In genomic region chr9:95858027-95858570, GRCm38 (mm10) we compare ENCODE assay signal across 7 mouse cellular contexts. TPM values are rescaled to one million over a fixed set of nuclear protein-coding genes. Genes with fewer than 3 reads are reported as not detected.
DNase-seq lines count a peak whose midpoint lies in the region; ATAC-seq and TF ChIP-seq lines count a peak whose summit lies in the region.

No protein-coding gene starts in this region.

- H3K27ac ChIP-seq in ES-Bruce4 (ENCODE audit: insufficient read depth, low read length): no peak overlapping the region
- H3K27ac ChIP-seq in hindbrain, embryonic 10.5 days: peak overlapping the region; percentile 93
- H3K27ac ChIP-seq in liver, embryonic 13.5 days: peak overlapping the region; percentile 69

- H3K4me3 ChIP-seq in ES-Bruce4 (ENCODE audit: low read depth, low read length): peak overlapping the region; percentile 91
- H3K4me3 ChIP-seq in hindbrain, embryonic 10.5 days: peak overlapping the region; percentile 88
- peak overlapping the region; percentile 89 for H3K4me3 ChIP-seq in liver, embryonic 13.5 days (replicated peaks)

- TF ChIP-seq EP300 in ES-Bruce4 (IDR thresholded peaks at IDR 0.05; ENCODE audit: insufficient read depth, low read depth, low read length): no peak

- peaks cover 2% of the 10 kb centered on the region; the same call in 1 of the 2 replicates for H3K36me3 ChIP-seq in ES-Bruce4 (ENCODE audit: control insufficient read depth, insufficient read depth, low read length, poor library complexity, severe bottlenecking)
- H3K36me3 ChIP-seq in hindbrain, embryonic 10.5 days: peaks cover 13% of the 10 kb centered on the region
- H3K36me3 ChIP-seq in liver, embryonic 13.5 days: peaks cover under 1% of the 10 kb centered on the region; the same call in 1 of the 2 replicates

- H3K4me1 ChIP-seq in ES-Bruce4 (ENCODE audit: control insufficient read depth, insufficient read depth, low read length): no peaks in the 10 kb centered on the region
- peaks cover 10% of the 10 kb centered on the region; the same call in 1 of the 2 replicates for H3K4me1 ChIP-seq in hindbrain, embryonic 10.5 days (replicated peaks)
- peaks cover 15% of the 10 kb centered on the region for H3K4me1 ChIP-seq in liver, embryonic 13.5 days (replicated peaks)

- H3K9me3 ChIP-seq in ES-Bruce4 (replicated peaks; ENCODE audit: control insufficient read depth, insufficient read depth, low read length, poor library complexity, severe bottlenecking): no peaks in the 10 kb centered on the region
- no peaks in the 10 kb centered on the region for H3K9me3 ChIP-seq in hindbrain, embryonic 10.5 days
- H3K9me3 ChIP-seq in liver, embryonic 13.5 days (replicated peaks): no peaks in the 10 kb centered on the region

- no peak for TF ChIP-seq CTCF in ES-Bruce4 (IDR thresholded peaks at IDR 0.05; ENCODE audit: low read depth, low read length)

- DNase-seq in A20 (ENCODE audit: low read depth, low spot score): peak; percentile 88
- peak; percentile 88 for DNase-seq in embryo, embryonic 10 days (ENCODE audit: low spot score)
- DNase-seq in hindbrain, embryonic 10.5 days (ENCODE audit: low spot score): peak; percentile 66
- DNase-seq in liver, embryonic 13.5 days: peak; percentile 47
- DNase-seq in neural tube, embryonic 10.5 days (ENCODE audit: extremely low spot score, low spot score): peak; percentile 63
- DNase-seq in layer of hippocampus, postnatal 10 days (ENCODE audit: low spot score in 2 of 2): no peak

- H3K27me3 ChIP-seq in ES-Bruce4 (ENCODE audit: control insufficient read depth, insufficient read depth, low read length, poor library complexity, severe bottlenecking): no peaks in the 10 kb centered on the region
- no peaks in the 10 kb centered on the region for H3K27me3 ChIP-seq in hindbrain, embryonic 10.5 days (ENCODE audit: insufficient read depth, poor library complexity, severe bottlenecking)
- H3K27me3 ChIP-seq in liver, embryonic 13.5 days: no peaks in the 10 kb centered on the region

- under 1% methylated on average over 31 of the region's 31 CpGs for WGBS in hindbrain, embryonic 10.5 days
- WGBS in liver, embryonic 13.5 days (ENCODE audit: insufficient replicate concordance): under 1% methylated on average over 31 of the region's 31 CpGs

- TF ChIP-seq POLR2A in ES-Bruce4 (IDR thresholded peaks at IDR 0.05; ENCODE audit: insufficient read depth, low read length): no peak

- H3K4me2 ChIP-seq in liver, embryonic 13.5 days: peak overlapping the region; percentile 93

- peak overlapping the region; percentile 69 for H3K9ac ChIP-seq in ES-Bruce4 (ENCODE audit: low read depth, poor library complexity, severe bottlenecking)
- peak overlapping the region; percentile 81 for H3K9ac ChIP-seq in liver, embryonic 13.5 days

- ATAC-seq in liver, embryonic 13.5 days (ENCODE audit: low read depth): peak; percentile 13; the same call in 1 of the 2 replicates

RNA-seq across cellular contexts. Expression of gene Atr, which starts 0.7 kb away (rescaled TPM):
- 40.5 and 42.6 TPM in 2 replicates for polyA plus RNA-seq in ES-Bruce4 (2011; ENCODE audit: insufficient read depth, insufficient read length, low read depth, missing spikeins)
- polyA plus RNA-seq in hindbrain, embryonic 10.5 days (2016; fragmentation: Nextera tagmentation; extraction: Ambion mirVana): 15.8 and 19.6 TPM in 2 replicates
- polyA plus RNA-seq in liver, embryonic 13.5 days (2015; fragmentation: Nextera tagmentation; extraction: Ambion mirVana): 4.3 and 5.7 TPM in 2 replicates
- 10 to 100 TPM; 15.6 to 16.3 TPM for total RNA-seq in layer of hippocampus, postnatal 10 days (2021)

RNA-seq across cellular contexts. Expression of gene Pls1, which starts 13.0 kb away (rescaled TPM):
- 4.2 and 5.9 TPM in 2 replicates for polyA plus RNA-seq in ES-Bruce4 (2011; ENCODE audit: insufficient read depth, insufficient read length, low read depth, missing spikeins)
- polyA plus RNA-seq in hindbrain, embryonic 10.5 days (2016; fragmentation: Nextera tagmentation; extraction: Ambion mirVana): 5.7 and 9.8 TPM in 2 replicates
- 9.6 and 11.8 TPM in 2 replicates for polyA plus RNA-seq in liver, embryonic 13.5 days (2015; fragmentation: Nextera tagmentation; extraction: Ambion mirVana)
- 1 to 10 TPM; 3.1 to 3.7 TPM for total RNA-seq in layer of hippocampus, postnatal 10 days (2021)

Comparison
In these comparisons a context has a peak if more than half of its experiments do, and no peak if none do; other contexts are left out.
1. DNase-seq: peak in A20 (single experiment), embryo, embryonic 10 days (single experiment), hindbrain, embryonic 10.5 days (single experiment), liver, embryonic 13.5 days (single experiment) and neural tube, embryonic 10.5 days (single experiment); none in layer of hippocampus, postnatal 10 days (0 of 2).
2. Peak in every context shown above with its lines, with median percentiles within 50 percentile points of each other: H3K4me3 ChIP-seq.